Mouse (Mus musculus): Measurements from ENCODE around the gene Scd4.

DNA sequence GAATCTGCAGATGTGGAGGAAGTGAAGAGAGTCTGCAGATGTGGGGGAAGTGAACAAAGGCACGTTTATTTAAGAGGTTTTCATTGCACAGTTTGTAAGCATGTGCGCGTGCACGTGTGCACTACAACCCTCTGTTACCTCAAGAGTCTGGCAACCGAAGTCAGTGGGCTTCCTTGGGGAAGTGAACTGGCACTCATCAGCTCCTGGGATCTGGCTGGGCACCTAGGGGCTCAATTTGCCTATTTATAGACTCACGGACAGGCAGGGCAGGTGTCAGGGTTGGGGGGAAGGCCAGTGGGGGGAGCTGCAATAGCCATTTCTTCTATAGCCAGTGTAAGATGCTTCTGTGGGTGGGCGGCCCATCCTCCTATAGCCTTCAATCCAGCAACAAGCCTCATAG is 18.9 kb downstream of the Scd4 start:
- no peak for TF ChIP-seq CTCF (IDR thresholded peaks at IDR 0.05; ENCODE audit: low read depth, low read length)
- no peak for TF ChIP-seq TAL1 (conservative IDR thresholded peaks at IDR 0.05; ENCODE audit: low read depth, low read length)
